Mouse (Mus musculus): ENCODE results near the gene Mfsd4b3.
"Not testable (repeated sequence)": the region's sequence is repeated elsewhere in the genome, so short reads cannot be mapped to it uniquely, and the experiment has no call there.

Gene Mfsd4b3

GRCm38 (mm10) chr10:39959761-39960440 is at the start of gene Mfsd4b3:
TSS of gene Mfsd4b3 (minus strand) at chr10:39960153.
- DNase-seq (ENCODE audit: low spot score in 2 of 2): peak; percentile 90 to 93

DNA sequence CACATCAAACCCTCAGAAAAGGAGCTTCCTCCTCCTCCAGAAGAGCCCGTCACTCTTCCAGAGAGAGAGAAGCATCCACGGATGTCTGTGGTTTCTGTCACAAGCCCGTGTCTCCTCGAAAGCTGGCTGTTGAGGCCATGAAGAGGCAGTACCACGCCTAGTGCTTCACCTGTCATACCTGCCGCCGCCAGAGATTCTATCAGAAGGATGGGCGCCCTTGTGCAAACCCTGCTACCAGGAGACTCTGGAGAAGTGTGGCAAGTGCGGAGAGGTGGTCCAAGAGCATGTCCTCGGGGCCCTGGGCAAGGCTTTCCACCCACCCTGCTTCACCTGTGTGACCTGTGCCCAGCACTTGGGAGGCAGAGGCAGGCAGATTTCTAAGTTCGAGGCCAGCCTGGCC is 49.6 kb upstream of the Mfsd4b3 start:
- peak in 1 of 2 experiments; percentile 52 for DNase-seq (ENCODE audit: low spot score in 2 of 2)

DNA sequence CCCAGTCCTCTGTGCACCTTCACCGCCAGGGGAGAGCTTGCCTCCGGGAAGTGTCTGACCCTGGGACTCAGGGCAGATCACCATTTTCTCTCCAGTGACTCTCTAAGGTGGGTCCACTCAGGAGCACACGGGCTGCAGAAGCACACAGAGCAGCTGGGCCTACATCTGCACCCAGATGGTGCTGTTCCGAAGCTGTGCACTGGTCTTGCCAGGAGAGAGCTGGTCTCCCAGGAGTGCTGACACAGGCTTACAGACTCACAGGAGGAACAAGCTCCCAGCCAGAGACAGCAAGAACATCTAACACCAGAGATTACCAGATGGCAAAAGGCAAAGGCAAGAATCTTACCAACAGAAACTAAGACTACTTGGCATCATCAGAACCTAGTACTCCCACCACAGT is 48.9 kb upstream of the Mfsd4b3 start:
- DNase-seq (ENCODE audit: low spot score in 2 of 2): peak in 1 of 2 experiments; percentile 38

GRCm38 (mm10) chr10:40007953-40008352 is 48.0 kb upstream of the Mfsd4b3 start:
- DNase-seq (ENCODE audit: low spot score in 2 of 2): peak in 1 of 2 experiments; percentile 45

DNA sequence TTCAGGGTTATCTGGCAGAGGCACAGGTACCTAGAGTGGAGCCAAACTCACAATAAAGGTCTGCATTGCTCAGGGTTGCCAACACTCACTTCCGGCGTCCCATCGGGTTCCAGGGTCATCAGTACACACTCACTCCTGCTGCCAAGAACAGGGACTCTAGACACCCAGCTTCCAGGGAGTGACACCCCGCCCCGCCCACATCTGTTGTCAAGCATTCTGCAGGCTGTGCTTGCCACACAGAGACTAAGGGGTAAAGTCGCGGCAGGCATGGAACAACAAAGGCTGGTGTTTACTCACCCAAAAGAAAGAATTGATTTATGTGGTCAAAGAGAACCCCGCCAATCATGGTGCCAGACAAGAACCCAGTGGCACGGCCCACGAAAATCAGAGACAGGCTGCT is 47.0 kb upstream of the Mfsd4b3 start:
- peak in 1 of 2 experiments; percentile 54 for DNase-seq (ENCODE audit: low spot score in 2 of 2)

DNA sequence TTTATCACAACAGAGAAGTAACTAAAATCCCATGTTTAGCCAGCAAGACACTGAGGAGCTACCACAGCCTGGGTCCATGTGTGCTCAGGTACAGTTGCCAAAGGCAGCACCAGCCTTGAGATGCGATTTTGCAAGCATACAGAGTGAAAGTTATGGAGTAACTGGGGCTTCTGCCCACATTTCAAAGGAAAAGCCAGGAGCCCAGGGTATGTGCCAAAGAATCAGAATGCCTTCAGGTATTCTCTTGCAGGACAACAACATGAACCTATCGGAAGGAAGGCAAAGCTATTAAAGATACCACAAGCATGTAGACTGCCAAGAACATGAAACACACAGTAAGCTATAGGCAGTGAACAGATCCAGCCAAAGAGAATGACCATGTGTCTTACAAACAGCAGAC is 40.8 kb upstream of the Mfsd4b3 start:
- DNase-seq (ENCODE audit: low spot score in 2 of 2): no peak

DNA sequence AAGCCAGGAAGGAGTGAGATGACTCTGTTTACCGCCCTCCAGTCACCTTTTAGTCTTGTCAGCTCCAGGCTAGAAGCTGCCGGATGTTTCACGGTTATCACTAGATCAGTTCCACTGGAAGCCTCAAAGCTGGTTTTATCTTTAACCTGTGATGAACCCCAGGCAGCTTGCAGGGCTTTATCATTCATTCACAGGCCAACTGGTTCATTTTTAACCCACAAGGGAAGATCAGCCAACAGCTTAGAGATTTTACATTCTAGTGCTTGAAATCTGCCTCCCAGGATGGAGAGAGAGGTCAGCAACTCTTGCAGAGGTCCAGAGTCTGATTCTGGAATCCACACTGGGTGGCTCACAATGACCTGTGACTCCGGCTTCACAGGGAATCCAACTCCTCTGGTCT is 31.2 kb upstream of the Mfsd4b3 start:
- no peak for DNase-seq (ENCODE audit: low spot score in 2 of 2)

- no peak for DNase-seq (ENCODE audit: low spot score in 2 of 2)
These were observed 26.5 kb upstream of the Mfsd4b3 start, which contains the start of gene Mfsd4b5 for GRCm38 (mm10) chr10:39986466-39986865. TSS of gene Mfsd4b5 (minus strand) at chr10:39986646.

DNA sequence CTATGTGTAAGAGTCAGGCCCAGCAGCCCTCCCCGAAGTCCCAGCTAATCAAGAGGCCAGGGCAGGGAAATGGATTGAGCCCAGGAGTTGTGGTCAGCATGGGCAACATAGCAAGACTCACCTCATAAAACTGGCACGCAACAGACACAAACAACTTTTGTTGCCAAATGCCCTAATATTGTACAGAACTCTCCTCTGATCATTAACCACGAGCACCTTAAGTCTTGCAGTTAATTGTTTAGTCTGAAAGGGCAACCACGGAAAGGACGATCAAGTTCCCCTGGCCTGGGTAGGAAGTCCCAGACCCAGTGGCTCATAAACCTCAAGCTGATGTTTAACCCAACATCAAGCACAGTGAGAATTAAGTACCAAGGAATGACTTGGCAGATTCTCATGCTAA is 22.7 kb upstream of the Mfsd4b3 start:
- DNase-seq (ENCODE audit: low spot score in 2 of 2): no peak

DNA sequence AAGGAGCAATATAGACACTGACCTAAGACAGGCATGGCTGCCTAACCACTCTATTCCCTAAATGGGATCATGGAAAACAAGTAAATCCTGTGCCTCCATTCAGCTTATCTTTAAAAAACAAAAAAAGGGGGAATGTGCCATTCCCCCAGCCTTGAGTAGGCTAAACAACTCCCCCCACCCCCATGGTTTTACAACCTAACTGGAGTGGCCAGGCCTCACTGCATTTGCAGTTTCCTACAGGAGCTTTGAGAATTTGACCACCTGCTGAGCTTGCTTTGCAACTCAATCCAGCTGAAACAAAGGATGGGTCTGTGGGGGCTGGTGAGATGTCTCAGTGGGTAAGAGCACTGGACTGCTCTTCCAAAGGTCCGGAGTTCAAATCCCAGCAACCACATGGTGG is 18.3 kb upstream of the Mfsd4b3 start:
- no peak for DNase-seq (ENCODE audit: low spot score in 2 of 2)

- no peak for DNase-seq (ENCODE audit: low spot score in 2 of 2)
These were observed 17.4 kb upstream of the Mfsd4b3 start for GRCm38 (mm10) chr10:39977346-39977745.

- DNase-seq (ENCODE audit: low spot score in 2 of 2): no peak
These were observed 15.8 kb upstream of the Mfsd4b3 start for GRCm38 (mm10) chr10:39975771-39976170.

DNA sequence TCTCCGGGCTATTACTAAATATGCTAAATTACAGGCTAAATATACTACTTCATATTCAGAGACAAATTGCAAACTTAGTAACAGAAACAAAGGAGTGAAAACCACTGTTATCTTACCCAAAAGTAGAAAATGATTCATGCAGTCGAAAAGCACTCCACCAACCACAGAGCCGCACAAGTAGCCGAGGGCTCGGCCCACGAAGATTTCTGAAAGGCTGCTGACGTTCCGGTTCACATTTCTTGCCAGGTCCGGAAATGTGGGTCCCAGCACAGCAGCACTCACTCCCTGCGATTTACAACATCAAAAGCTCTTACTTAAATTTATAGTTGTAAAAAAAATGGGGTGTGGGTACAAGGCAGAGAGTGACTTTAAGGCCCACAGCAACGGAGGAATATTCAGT is 15.0 kb upstream of the Mfsd4b3 start:
- peak in 1 of 2 experiments; percentile 48 for DNase-seq (ENCODE audit: low spot score in 2 of 2)

GRCm38 (mm10) chr10:39967512-39967911 is 7.6 kb upstream of the Mfsd4b3 start:
- no peak for DNase-seq (ENCODE audit: low spot score in 2 of 2)

GRCm38 (mm10) chr10:39961906-39962305 is 2.0 kb upstream of the Mfsd4b3 start:
- no peak for DNase-seq (ENCODE audit: low spot score in 2 of 2)

DNA sequence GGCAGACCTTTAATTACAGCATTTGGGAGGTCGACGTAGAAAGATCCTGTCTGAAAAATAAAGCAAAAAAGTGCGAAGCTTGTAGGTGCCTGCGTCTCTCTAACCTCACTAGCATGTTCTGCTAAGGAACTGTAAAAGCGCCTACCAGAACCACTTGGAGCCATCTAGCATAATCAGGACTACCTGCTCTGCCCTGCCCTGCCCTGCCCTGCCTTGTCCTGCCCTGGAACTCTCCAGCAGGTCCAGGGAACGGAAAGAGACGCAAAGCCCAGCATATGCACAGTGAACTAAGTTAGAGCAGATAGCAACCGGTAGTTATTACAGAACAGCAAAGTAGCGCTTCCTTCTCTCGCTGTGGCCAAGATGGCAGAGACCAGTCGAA is 479 bp upstream of the Mfsd4b3 start:
- DNase-seq (ENCODE audit: low spot score in 2 of 2): no peak

DNA sequence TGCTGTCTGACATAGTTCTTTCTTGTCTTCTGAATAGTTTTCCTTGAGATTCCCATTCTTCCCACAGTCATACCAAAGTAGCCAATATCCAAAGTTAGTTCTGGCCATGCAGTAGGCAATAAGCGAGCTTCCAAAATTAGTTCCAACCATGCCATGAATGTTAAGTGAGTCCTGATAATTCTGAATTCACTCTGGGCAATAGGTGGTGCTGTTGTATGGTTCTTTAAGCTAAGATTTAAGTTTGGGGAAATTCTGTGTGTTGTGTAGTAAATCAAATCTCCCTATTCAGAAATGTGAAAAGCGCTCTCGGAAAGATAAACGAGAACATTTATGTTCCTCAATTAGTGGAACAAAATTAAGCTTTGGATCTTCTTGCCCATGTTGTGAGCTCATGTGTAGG is 1.7 kb downstream of the Mfsd4b3 start:
- no peak for DNase-seq (ENCODE audit: low spot score in 2 of 2)

GRCm38 (mm10) chr10:39956340-39956878 is 3.5 kb downstream of the Mfsd4b3 start:
- no peak for DNase-seq (ENCODE audit: low spot score in 2 of 2)

DNA sequence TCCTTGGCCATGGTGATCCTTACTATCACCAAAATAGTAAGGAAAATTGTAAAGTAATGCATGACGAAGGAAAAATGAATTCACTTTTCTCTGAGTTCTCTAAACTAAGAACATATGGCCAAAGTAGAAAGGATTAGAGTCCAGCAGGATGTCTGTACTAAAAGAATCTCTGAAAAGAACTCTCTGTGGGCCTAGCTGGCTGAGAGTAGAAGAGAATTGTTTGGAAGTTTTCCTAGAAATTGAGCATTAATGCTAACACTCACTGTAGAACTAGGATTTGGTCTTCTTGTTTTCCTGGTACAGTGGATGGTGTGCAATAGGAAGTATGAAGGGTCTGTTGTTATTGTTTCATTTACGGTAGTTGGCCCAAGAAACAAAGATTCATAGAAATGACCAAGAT is 4.8 kb downstream of the Mfsd4b3 start:
- DNase-seq (ENCODE audit: low spot score in 2 of 2): no peak

- peak in 1 of 2 experiments; percentile 9 for DNase-seq (ENCODE audit: low spot score in 2 of 2)
These were observed 10.5 kb downstream of the Mfsd4b3 start for GRCm38 (mm10) chr10:39949377-39949954.

DNA sequence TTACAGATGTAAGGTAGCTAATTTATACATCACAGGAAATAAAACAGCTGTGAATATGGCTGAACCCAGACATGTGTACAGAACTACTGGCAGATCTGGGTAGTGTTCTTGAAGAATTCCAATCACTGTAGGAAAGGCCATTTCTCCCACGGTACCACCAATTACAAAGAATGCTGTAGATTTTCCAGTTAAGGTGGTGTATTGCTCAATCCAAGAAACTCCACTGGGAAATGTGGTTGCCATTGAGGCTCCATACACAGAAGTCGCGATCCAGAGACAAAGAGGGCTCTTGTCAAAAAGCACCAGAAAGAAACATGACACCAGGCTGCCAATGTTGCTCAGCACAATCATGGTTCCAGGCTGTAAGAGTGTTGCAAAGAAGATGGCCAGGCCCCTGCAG is 12.8 kb downstream of the Mfsd4b3 start:
- not testable (repeated sequence) for DNase-seq (ENCODE audit: low spot score in 2 of 2)

GRCm38 (mm10) chr10:39936553-39936952 is 23.4 kb downstream of the Mfsd4b3 start:
- no peak for DNase-seq (ENCODE audit: low spot score in 2 of 2)

GRCm38 (mm10) chr10:39926616-39927139 is 33.3 kb downstream of the Mfsd4b3 start, which contains the start of gene Mfsd4b2:
TSS of gene Mfsd4b2 (minus strand) at chr10:39926923.
- DNase-seq (ENCODE audit: low spot score in 2 of 2): no peak

All from urinary bladder, postnatal 4 days (tissue).